Mouse (Mus musculus) embryonic facial prominence, embryonic 12.5 days (tissue): ENCODE results near the gene Fam227a. TPM values are rescaled to one million over a fixed set of nuclear protein-coding genes. Genes with fewer than 3 reads are reported as not detected.

Experiments
- ATAC-seq: fragments of 200-750 bp; cut with Nextera tagmentation; 2 replicates; pipeline ENCODE4 v1.8.0; 2017; ENCODE audit not compliant: insufficient number of reproducible peaks, insufficient read depth, low FRiP score, low TSS enrichment
- H3K27ac ChIP-seq: fragments of 300-500 bp; sonication (generic); 2 replicates; pipeline ENCODE4 v1.5.1; 2016; ENCODE audit warnings: mild to moderate bottlenecking
- H3K27me3 ChIP-seq: fragments of 300-500 bp; sonication (generic); 2 replicates; pipeline ENCODE4 v1.6.1; 2016; ENCODE audit warnings: mild to moderate bottlenecking, moderate library complexity
- H3K36me3 ChIP-seq: fragments of 300-500 bp; sonication (generic); 2 replicates; pipeline ENCODE4 v1.6.1; 2016; ENCODE audit warnings: mild to moderate bottlenecking
- H3K4me1 ChIP-seq: fragments of 300-500 bp; sonication (generic); 2 replicates; pipeline ENCODE4 v1.6.1; 2016
- H3K4me2 ChIP-seq: fragments of 300-500 bp; sonication (generic); replicated peaks from 2 replicates; pipeline ENCODE4 v1.6.1; 2016; ENCODE audit warnings: mild to moderate bottlenecking, moderate library complexity
- H3K4me3 ChIP-seq: fragments of 300-500 bp; sonication (generic); 2 replicates; pipeline ENCODE4 v1.5.1; 2016; ENCODE audit warnings: mild to moderate bottlenecking
- H3K9ac ChIP-seq: fragments of 300-500 bp; sonication (generic); 2 replicates; pipeline ENCODE4 v1.6.1; 2016; ENCODE audit warnings: mild to moderate bottlenecking, moderate library complexity
- H3K9me3 ChIP-seq: fragments of 300-500 bp; sonication (generic); 2 replicates; pipeline ENCODE4 v1.6.1; 2016; ENCODE audit warnings: mild to moderate bottlenecking, moderate library complexity
- WGBS: fragments of 180-500 bp; shearing (Covaris S2); methylation state at CpG from one replicate; pipeline ENCODE4 v1.1.7; 2016; 5-methylcytosine and 5-hydroxymethylcytosine counted together
- polyA plus RNA-seq: library from polyadenylated mRNA; unstranded; fragments of >200 nt; fragmentation: Nextera tagmentation; extraction: Ambion mirVana; gene quantifications from 2 replicates; pipeline ENCODE4 v1.2.1, GENCODE M21; 2016

Gene Fam227a
- polyA plus RNA-seq, result 2.6 and 2.9 TPM in 2 replicates

GRCm38 (mm10) chr15:79658531-79659375, at the start of gene Fam227a, which contains the start of gene Cby1:
Fam227a (minus strand) TSS chr15:79658956.
Cby1 (plus strand) TSS chr15:79659199.
- WGBS, result under 1% methylated on average over 55 of the region's 55 CpGs
- Histone ChIP-seq H3K4me1 (peaks cover 9% of the 10 kb centered on the region), H3K4me2 (peak within 1 kb of the TSS; percentile 90), H3K36me3 (peaks cover 21% of the 10 kb centered on the region), H3K9ac (peak within 1 kb of the TSS; percentile 77), H3K4me3 (peak within 1 kb of the TSS; percentile 61), H3K27ac (peak within 1 kb of the TSS; percentile 89), H3K9me3 (no peaks in the 10 kb centered on the region; the same call in 1 of the 2 replicates), H3K27me3 (no peaks in the 10 kb centered on the region)
- peak; percentile 50; the same call in 1 of the 2 replicates for ATAC-seq

GRCm38 (mm10) chr15:79708229-79708822, 49.6 kb upstream of the Fam227a start:
- H3K27ac ChIP-seq, result no peak overlapping the region
- H3K4me1 ChIP-seq, result no peaks in the 10 kb centered on the region
- peaks cover 65% of the 10 kb centered on the region for H3K36me3 ChIP-seq
- H3K27me3 ChIP-seq, result no peaks in the 10 kb centered on the region
- H3K9ac ChIP-seq, result no peak overlapping the region
- WGBS, result 83% methylated on average over 5 of the region's 5 CpGs
- no peaks in the 10 kb centered on the region for H3K9me3 ChIP-seq
- H3K4me3 ChIP-seq, result no peak overlapping the region
- ATAC-seq, result no peak
- H3K4me2 ChIP-seq, result no peak overlapping the region

- peaks cover 49% of the 10 kb centered on the region for H3K36me3 ChIP-seq
- 84% methylated on average over 17 of the region's 17 CpGs for WGBS
- no peak for ATAC-seq
These were observed 48.0 kb upstream of the Fam227a start for GRCm38 (mm10) chr15:79706603-79707214.

GRCm38 (mm10) chr15:79697558-79698187, 38.9 kb upstream of the Fam227a start:
- Histone ChIP-seq H3K9ac (no peak overlapping the region), H3K9me3 (no peaks in the 10 kb centered on the region), H3K27ac (no peak overlapping the region), H3K4me2 (no peak overlapping the region), H3K4me1 (peaks cover 9% of the 10 kb centered on the region), H3K4me3 (no peak overlapping the region), H3K27me3 (no peaks in the 10 kb centered on the region), H3K36me3 (peaks cover 16% of the 10 kb centered on the region; the same call in 1 of the 2 replicates)
- no peak for ATAC-seq
- 86% methylated on average over 9 of the region's 9 CpGs for WGBS

More at GRCm38 (mm10) chr15:79706603-79707214, 48.0 kb upstream of the Fam227a start:
- no peaks in the 10 kb centered on the region for H3K4me1 ChIP-seq
- no peak overlapping the region for H3K27ac ChIP-seq
- H3K9ac ChIP-seq, result no peak overlapping the region
- no peaks in the 10 kb centered on the region for H3K9me3 ChIP-seq
- H3K4me3 ChIP-seq, result no peak overlapping the region
- H3K4me2 ChIP-seq, result no peak overlapping the region
- no peaks in the 10 kb centered on the region for H3K27me3 ChIP-seq

- Histone ChIP-seq H3K27me3 (no peaks in the 10 kb centered on the region), H3K36me3 (peaks cover 16% of the 10 kb centered on the region; the same call in 1 of the 2 replicates), H3K4me1 (peaks cover 15% of the 10 kb centered on the region), H3K9me3 (no peaks in the 10 kb centered on the region), H3K4me2 (no peak overlapping the region), H3K4me3 (no peak overlapping the region), H3K27ac (no peak overlapping the region), H3K9ac (no peak overlapping the region)
- WGBS, result 81% methylated on average over 6 of the region's 6 CpGs
- ATAC-seq, result no peak
These were observed 38.3 kb upstream of the Fam227a start for GRCm38 (mm10) chr15:79697011-79697410.

GRCm38 (mm10) chr15:79696508-79696907, 37.8 kb upstream of the Fam227a start:
- Histone ChIP-seq H3K4me2 (no peak overlapping the region), H3K4me3 (no peak overlapping the region), H3K9ac (no peak overlapping the region), H3K4me1 (peaks cover 20% of the 10 kb centered on the region), H3K27ac (no peak overlapping the region), H3K36me3 (peaks cover 16% of the 10 kb centered on the region; the same call in 1 of the 2 replicates), H3K9me3 (no peaks in the 10 kb centered on the region), H3K27me3 (no peaks in the 10 kb centered on the region)
- no peak for ATAC-seq
- 84% methylated on average over 2 of the region's 2 CpGs for WGBS

- Histone ChIP-seq H3K36me3 (peaks cover 16% of the 10 kb centered on the region; the same call in 1 of the 2 replicates), H3K9me3 (no peaks in the 10 kb centered on the region), H3K4me1 (peaks cover 21% of the 10 kb centered on the region), H3K27ac (no peak overlapping the region), H3K4me2 (no peak overlapping the region), H3K27me3 (no peaks in the 10 kb centered on the region), H3K9ac (no peak overlapping the region), H3K4me3 (no peak overlapping the region)
- ATAC-seq, result no peak
- WGBS, result 72% methylated on average over 3 of the region's 3 CpGs
These were observed 36.8 kb upstream of the Fam227a start for GRCm38 (mm10) chr15:79695516-79695915.

GRCm38 (mm10) chr15:79694512-79694911, 35.8 kb upstream of the Fam227a start:
- WGBS, result 92% methylated on average over 4 of the region's 4 CpGs
- Histone ChIP-seq H3K27me3 (no peaks in the 10 kb centered on the region), H3K36me3 (peaks cover 16% of the 10 kb centered on the region; the same call in 1 of the 2 replicates), H3K9me3 (no peaks in the 10 kb centered on the region), H3K4me3 (no peak overlapping the region), H3K27ac (no peak overlapping the region), H3K4me2 (no peak overlapping the region), H3K9ac (no peak overlapping the region), H3K4me1 (peaks cover 23% of the 10 kb centered on the region)
- no peak for ATAC-seq

- Histone ChIP-seq H3K4me1 (peaks cover 26% of the 10 kb centered on the region), H3K9me3 (no peaks in the 10 kb centered on the region), H3K4me3 (no peak overlapping the region), H3K27me3 (no peaks in the 10 kb centered on the region), H3K27ac (no peak overlapping the region), H3K9ac (no peak overlapping the region), H3K36me3 (peaks cover 16% of the 10 kb centered on the region; the same call in 1 of the 2 replicates), H3K4me2 (no peak overlapping the region)
- 83% methylated on average over 11 of the region's 11 CpGs for WGBS
- ATAC-seq, result no peak
These were observed 35.0 kb upstream of the Fam227a start for GRCm38 (mm10) chr15:79693740-79694139.

GRCm38 (mm10) chr15:79692334-79692733, 33.6 kb upstream of the Fam227a start:
- Histone ChIP-seq H3K4me3 (no peak overlapping the region), H3K4me2 (peak overlapping the region; percentile 83), H3K36me3 (peaks cover 16% of the 10 kb centered on the region; the same call in 1 of the 2 replicates), H3K27ac (no peak overlapping the region), H3K4me1 (peaks cover 31% of the 10 kb centered on the region), H3K9me3 (no peaks in the 10 kb centered on the region), H3K27me3 (no peaks in the 10 kb centered on the region), H3K9ac (no peak overlapping the region)
- WGBS, result 86% methylated on average over 5 of the region's 5 CpGs
- no peak for ATAC-seq

GRCm38 (mm10) chr15:79691023-79691508, 32.3 kb upstream of the Fam227a start:
- peak overlapping the region; percentile 78 for H3K9ac ChIP-seq
- H3K4me2 ChIP-seq, result peak overlapping the region; percentile 83
- H3K27ac ChIP-seq, result peak overlapping the region; percentile 68; the same call in 1 of the 2 replicates
- H3K9me3 ChIP-seq, result no peaks in the 10 kb centered on the region
- H3K4me3 ChIP-seq, result peak overlapping the region; percentile 71
- H3K36me3 ChIP-seq, result peaks cover 9% of the 10 kb centered on the region; the same call in 1 of the 2 replicates
- H3K4me1 ChIP-seq, result peaks cover 35% of the 10 kb centered on the region
- under 1% methylated on average over 52 of the region's 53 CpGs for WGBS
- H3K27me3 ChIP-seq, result no peaks in the 10 kb centered on the region
- ATAC-seq, result 0 out of 2 replicates have a peak, but pooled peaks have one; percentile 3
